Mouse (Mus musculus) lung, adult 2 months (tissue): Measurements from ENCODE around the gene Tril. TPM values are rescaled to one million over a fixed set of nuclear protein-coding genes. Genes with fewer than 3 reads are reported as not detected.

ENCODE experiments used
- DNase-seq: peaks from one replicate; pipeline ENCODE4 v3.0.0; 2022
- H3K4me1 ChIP-seq: fragments of 200-500 bp; 2 replicates; pipeline ENCODE4 v1.6.1; 2011; ENCODE audit warnings: low read length; ENCODE audit not compliant: control insufficient read depth, insufficient read depth
- H3K4me3 ChIP-seq: fragments of 200-500 bp; replicated peaks from 2 replicates; pipeline ENCODE3; 2011; ENCODE audit warnings: low read depth, mild to moderate bottlenecking, control low read depth, low read length; ENCODE audit errors: extremely low read depth
- CTCF ChIP-seq: fragments of 200-500 bp; IDR thresholded peaks from 2 replicates; pipeline ENCODE4 v1.5.1; 2011; ENCODE audit warnings: mild to moderate bottlenecking, low read length, control low read depth; ENCODE audit not compliant: insufficient read depth
- POLR2A ChIP-seq: fragments of 200-500 bp; IDR thresholded peaks from 2 replicates; pipeline ENCODE4 v1.6.1; 2011; ENCODE audit warnings: low read depth, mild to moderate bottlenecking, control low read depth, low read length, borderline replicate concordance; ENCODE audit errors: extremely low read depth
- WGBS: fragments of 180-500 bp; shearing (Covaris S2); methylation state at CpG from one replicate; pipeline ENCODE4 v1.1.7; 2018; 5-methylcytosine and 5-hydroxymethylcytosine counted together
- polyA plus RNA-seq: library from polyadenylated mRNA; depleted of rRNA; stranded (reverse); fragments of >200 nt; gene quantifications from 2 replicates; pipeline ENCODE4 v1.2.3, GENCODE M21; 2012

Tril gene
- polyA plus RNA-seq, 1 experiment: 28.6 TPM

GRCm38 (mm10) chr6:53821041-53821501, 441 bp upstream of the Tril start:
- peaks cover 19% of the 10 kb centered on the region for H3K4me1 ChIP-seq
- peak overlapping the region; percentile 69 for H3K4me3 ChIP-seq
- TF ChIP-seq CTCF: no peak
- no peak for TF ChIP-seq POLR2A
- peak; percentile 50 for DNase-seq
- WGBS: 5% methylated on average over 18 of the region's 18 CpGs

GRCm38 (mm10) chr6:53819761-53820485, 707 bp downstream of the Tril start:
- peak; percentile 66 for DNase-seq
- 2% methylated on average over 64 of the region's 64 CpGs for WGBS
- H3K4me1 ChIP-seq: peaks cover 19% of the 10 kb centered on the region
- H3K4me3 ChIP-seq: peak overlapping the region; percentile 69
- no peak for TF ChIP-seq CTCF
- no peak for TF ChIP-seq POLR2A

- no peak for TF ChIP-seq POLR2A
- TF ChIP-seq CTCF: peak; percentile 36
- 3% methylated on average over 52 of the region's 52 CpGs for WGBS
- peak overlapping the region; percentile 69 for H3K4me3 ChIP-seq
- peak; percentile 59 for DNase-seq
- H3K4me1 ChIP-seq: peaks cover 19% of the 10 kb centered on the region
Measured at GRCm38 (mm10) chr6:53818732-53819661, 1.6 kb downstream of the Tril start.

- H3K4me1 ChIP-seq: peaks cover 19% of the 10 kb centered on the region
- peak overlapping the region; percentile 68 for H3K4me3 ChIP-seq
- peak; percentile 36; the same call in 1 of the 2 replicates for TF ChIP-seq CTCF
- TF ChIP-seq POLR2A: 0 out of 2 replicates have a peak, but pooled peaks have one; percentile 3
- DNase-seq: peak; percentile 83
- under 1% methylated on average over 42 of the region's 42 CpGs for WGBS
Measured at GRCm38 (mm10) chr6:53818264-53818731, 2.3 kb downstream of the Tril start.

- H3K4me1 ChIP-seq: peaks cover 19% of the 10 kb centered on the region
- DNase-seq: no peak
- H3K4me3 ChIP-seq: peak overlapping the region; percentile 68
- TF ChIP-seq POLR2A (peak; percentile 13; the same call in 1 of the 2 replicates), CTCF (no peak)
- 21% methylated on average over 33 of the region's 33 CpGs for WGBS
Measured at GRCm38 (mm10) chr6:53817763-53818174, 2.9 kb downstream of the Tril start.

- DNase-seq: no peak
- WGBS: 85% methylated on average over 8 of the region's 8 CpGs
- peaks cover 19% of the 10 kb centered on the region for H3K4me1 ChIP-seq
- TF ChIP-seq POLR2A (no peak), CTCF (no peak)
- no peak overlapping the region for H3K4me3 ChIP-seq
Measured at GRCm38 (mm10) chr6:53816661-53817060, 4.0 kb downstream of the Tril start.

- WGBS: 67% methylated on average over 7 of the region's 7 CpGs
- Histone ChIP-seq H3K4me1 (peaks cover 19% of the 10 kb centered on the region), H3K4me3 (no peak overlapping the region)
- TF ChIP-seq POLR2A (no peak), CTCF (no peak)
- no peak for DNase-seq
Measured at GRCm38 (mm10) chr6:53815691-53816090, 4.9 kb downstream of the Tril start.

- no peak for DNase-seq
- Histone ChIP-seq H3K4me3 (no peak overlapping the region), H3K4me1 (peaks cover 13% of the 10 kb centered on the region)
- no peak for TF ChIP-seq POLR2A
- no peak for TF ChIP-seq CTCF
Measured at GRCm38 (mm10) chr6:53814214-53814613, 6.4 kb downstream of the Tril start.

GRCm38 (mm10) chr6:53812242-53812641, 8.4 kb downstream of the Tril start:
- no peak overlapping the region for H3K4me3 ChIP-seq
- no peak for DNase-seq
- TF ChIP-seq POLR2A (no peak), CTCF (peak; percentile 33; the same call in 1 of the 2 replicates)
- WGBS: 72% methylated on average over 3 of the region's 3 CpGs
- H3K4me1 ChIP-seq: no peaks in the 10 kb centered on the region
